Mouse (Mus musculus) thymus, postnatal 0 days (tissue): ENCODE results near the gene Borcs7. TPM values are rescaled to one million over a fixed set of nuclear protein-coding genes. Genes with fewer than 3 reads are reported as not detected.
"Not testable (repeated sequence)": the region's sequence is repeated elsewhere in the genome, so short reads cannot be mapped to it uniquely, and the experiment has no call there.

Source experiments
- DNase-seq: peaks from one replicate; pipeline ENCODE4 v3.0.0-alpha.2; 2015; ENCODE audit warnings: low spot score
- polyA plus RNA-seq: library from polyadenylated mRNA; unstranded; fragments of >200 nt; fragmentation: Nextera tagmentation; extraction: Ambion mirVana; gene quantifications from 2 replicates; pipeline ENCODE4 v1.2.1, GENCODE M21; 2015

The Borcs7 gene
- polyA plus RNA-seq, 1 experiment from 2014 or later: 13.8 TPM

- peak; percentile 31 for DNase-seq
Measured at GRCm38 (mm10) chr19:46707296-46708151, 17.8 kb downstream of the Borcs7 start, which contains the start of gene As3mt. Gene As3mt (plus strand): TSS chr19:46707458.

GRCm38 (mm10) chr19:46710614-46711013 is 20.9 kb downstream of the Borcs7 start:
- DNase-seq: no peak

- DNase-seq: no peak
Measured at GRCm38 (mm10) chr19:46714234-46714633, 24.5 kb downstream of the Borcs7 start.

GRCm38 (mm10) chr19:46715016-46715415 is 25.3 kb downstream of the Borcs7 start:
- DNase-seq: no peak

GRCm38 (mm10) chr19:46718150-46718549 is 28.4 kb downstream of the Borcs7 start:
- no peak for DNase-seq

GRCm38 (mm10) chr19:46724411-46724810 is 34.7 kb downstream of the Borcs7 start:
- DNase-seq: no peak

GRCm38 (mm10) chr19:46726142-46726541 is 36.4 kb downstream of the Borcs7 start:
- DNase-seq: no peak

- DNase-seq: no peak
Measured at GRCm38 (mm10) chr19:46727140-46727736, 37.5 kb downstream of the Borcs7 start.

- DNase-seq: no peak
Measured at GRCm38 (mm10) chr19:46727945-46728540, 38.3 kb downstream of the Borcs7 start.

GRCm38 (mm10) chr19:46728909-46729308 is 39.2 kb downstream of the Borcs7 start:
- DNase-seq: no peak

- DNase-seq: no peak
Measured at GRCm38 (mm10) chr19:46731351-46731750, 41.6 kb downstream of the Borcs7 start.

- DNase-seq: not testable (repeated sequence)
Measured at GRCm38 (mm10) chr19:46732673-46733072, 43.0 kb downstream of the Borcs7 start.

GRCm38 (mm10) chr19:46733626-46734025 is 43.9 kb downstream of the Borcs7 start:
- DNase-seq: no peak

- DNase-seq: no peak
Measured at GRCm38 (mm10) chr19:46735241-46735640, 45.5 kb downstream of the Borcs7 start.

- DNase-seq: peak; percentile 73
Measured at GRCm38 (mm10) chr19:46737106-46737505, 47.4 kb downstream of the Borcs7 start.

GRCm38 (mm10) chr19:46740341-46741008 is 50.8 kb downstream of the Borcs7 start:
- peak; percentile 86 for DNase-seq

GRCm38 (mm10) chr19:46741574-46741973 is 51.9 kb downstream of the Borcs7 start:
- peak; percentile 15 for DNase-seq

- no peak for DNase-seq
Measured at GRCm38 (mm10) chr19:46744681-46745080, 55.0 kb downstream of the Borcs7 start.

GRCm38 (mm10) chr19:46747799-46748198 is 58.1 kb downstream of the Borcs7 start:
- no peak for DNase-seq

GRCm38 (mm10) chr19:46752235-46752634 is 62.5 kb downstream of the Borcs7 start:
- DNase-seq: no peak
